Mouse (Mus musculus) lung, postnatal 0 days (tissue): Measurements from ENCODE around the gene Srpx. TPM values are rescaled to one million over a fixed set of nuclear protein-coding genes. Genes with fewer than 3 reads are reported as not detected.

Source experiments
- ATAC-seq: fragments of 200-750 bp; cut with Nextera tagmentation; 2 replicates; pipeline ENCODE4 v1.8.0; 2017; ENCODE audit warnings: moderate library complexity
- DNase-seq: peaks from one replicate; pipeline ENCODE4 v3.0.0-alpha.2; 2016; ENCODE audit warnings: low spot score
- H3K27ac ChIP-seq: fragments of 300-500 bp; sonication (generic); 2 replicates; pipeline ENCODE4 v1.5.1; 2014; ENCODE audit warnings: antibody characterized with exemption, mild to moderate bottlenecking, low read length, mixed read lengths
- H3K27me3 ChIP-seq: fragments of 300-500 bp; sonication (generic); replicated peaks from 2 replicates; pipeline ENCODE4 v1.6.1; 2014; ENCODE audit warnings: low read length, mixed read lengths; ENCODE audit not compliant: insufficient read depth
- H3K36me3 ChIP-seq: fragments of 300-500 bp; sonication (generic); 2 replicates; pipeline ENCODE4 v1.6.1; 2014; ENCODE audit warnings: low read length, mixed read lengths; ENCODE audit not compliant: insufficient read depth
- H3K4me1 ChIP-seq: fragments of 300-500 bp; sonication (generic); 2 replicates; pipeline ENCODE4 v1.6.1; 2014; ENCODE audit warnings: antibody characterized with exemption, low read depth, low read length, mixed read lengths; ENCODE audit not compliant: insufficient read depth
- H3K4me2 ChIP-seq: fragments of 300-500 bp; sonication (generic); replicated peaks from 2 replicates; pipeline ENCODE4 v1.6.1; 2014; ENCODE audit warnings: low read depth, mild to moderate bottlenecking, low read length, moderate library complexity, mixed read lengths
- H3K4me3 ChIP-seq: fragments of 300-500 bp; sonication (generic); 2 replicates; pipeline ENCODE4 v1.5.1; 2014; ENCODE audit warnings: low read depth, low read length
- H3K9ac ChIP-seq: fragments of 300-500 bp; sonication (generic); replicated peaks from 2 replicates; pipeline ENCODE4 v1.6.1; 2014; ENCODE audit warnings: low read depth, mild to moderate bottlenecking
- H3K9me3 ChIP-seq: fragments of 300-500 bp; sonication (generic); 2 replicates; pipeline ENCODE4 v1.6.1; 2016; ENCODE audit warnings: low read length, mixed read lengths
- CTCF ChIP-seq: IDR thresholded peaks from 2 replicates; pipeline ENCODE4 v1.5.1; 2016; ENCODE audit warnings: antibody characterized with exemption, mild to moderate bottlenecking
- EP300 ChIP-seq: IDR thresholded peaks from 2 replicates; pipeline ENCODE4 v1.6.1; 2016; ENCODE audit warnings: antibody characterized with exemption, mild to moderate bottlenecking, control low read depth
- WGBS: fragments of 180-500 bp; shearing (Covaris S2); extraction: QIAGEN DNeasy Blood & Tissue Kit; methylation state at CpG from one replicate; pipeline ENCODE4 v1.1.7; 2014; 5-methylcytosine and 5-hydroxymethylcytosine counted together
- polyA plus RNA-seq: library from polyadenylated mRNA; unstranded; fragments of >200 nt; fragmentation: Nextera tagmentation; extraction: Ambion mirVana; gene quantifications from 2 replicates; pipeline ENCODE4 v1.2.1, GENCODE M21; 2015

Gene Srpx
- polyA plus RNA-seq, 1 experiment from 2014 or later: 13.9 TPM

DNA sequence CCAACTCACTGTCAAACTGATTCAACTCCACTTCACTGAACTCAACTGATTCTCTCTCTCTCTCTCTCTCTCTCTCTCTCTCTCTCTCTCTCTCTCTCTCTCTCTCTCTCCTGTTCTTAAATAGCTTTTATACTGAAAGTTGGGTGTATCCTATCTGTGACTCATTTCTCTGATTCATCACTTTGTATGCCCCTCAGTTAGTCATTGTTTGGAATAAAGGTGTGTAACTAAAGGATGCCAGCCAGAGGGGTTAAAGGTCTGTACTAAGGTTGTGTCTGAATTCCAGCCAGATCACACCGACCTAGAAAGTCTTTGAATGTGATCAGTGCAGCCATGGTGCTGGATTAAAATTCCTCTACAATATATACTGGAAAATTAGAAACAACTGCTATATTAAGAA lies 116.8 kb downstream of the Srpx start:
- DNase-seq (no peak), ATAC-seq (no peak)
- Histone ChIP-seq H3K27ac (no peak overlapping the region), H3K9me3 (no peaks in the 10 kb centered on the region), H3K36me3 (no peaks in the 10 kb centered on the region), H3K4me3 (no peak overlapping the region), H3K27me3 (no peaks in the 10 kb centered on the region), H3K4me1 (no peaks in the 10 kb centered on the region), H3K4me2 (no peak overlapping the region), H3K9ac (no peak overlapping the region)
- 60% methylated on average over 1 of the region's 1 CpGs for WGBS
- TF ChIP-seq EP300 (no peak), CTCF (no peak)

Other genes with a start within 250 kb of the Srpx start
- 0.67 and 0.85 TPM in 2 replicates for gene Sytl5, start 232.1 kb downstream of the Srpx start, polyA plus RNA-seq
- gene Rpgr, start 99.2 kb upstream of the Srpx start, polyA plus RNA-seq: 8.0 and 8.9 TPM in 2 replicates
- 0.17 TPM in 1 of 2 replicates, not detected in the other for gene Otc, start 134.6 kb upstream of the Srpx start, polyA plus RNA-seq